Mouse (Mus musculus) forebrain, embryonic 11.5 days (tissue): ENCODE measurements around the gene Pparg. TPM values are rescaled to one million over a fixed set of nuclear protein-coding genes. Genes with fewer than 3 reads are reported as not detected.

Experiments
- ATAC-seq: fragments of 200-750 bp; cut with Nextera tagmentation; replicated peaks from 2 replicates; pipeline ENCODE4 v1.8.0; 2017; ENCODE audit warnings: moderate TSS enrichment; ENCODE audit not compliant: low FRiP score
- DNase-seq: peaks from one replicate; pipeline ENCODE4 v3.0.0-alpha.2; 2017; ENCODE audit warnings: low spot score
- H3K27ac ChIP-seq: fragments of 300-500 bp; sonication (generic); 2 replicates; pipeline ENCODE4 v1.5.1; 2014; ENCODE audit warnings: low read depth, low read length
- H3K27me3 ChIP-seq: fragments of 300-500 bp; sonication (generic); 2 replicates; pipeline ENCODE4 v1.6.1; 2014; ENCODE audit warnings: mild to moderate bottlenecking, low read length, mixed read lengths; ENCODE audit not compliant: control insufficient read depth, insufficient read depth
- H3K36me3 ChIP-seq: fragments of 300-500 bp; sonication (generic); 2 replicates; pipeline ENCODE4 v1.6.1; 2014; ENCODE audit warnings: mild to moderate bottlenecking, low read length, moderate library complexity, mixed read lengths; ENCODE audit not compliant: control insufficient read depth, insufficient read depth
- H3K4me1 ChIP-seq: fragments of 300-500 bp; sonication (generic); replicated peaks from 2 replicates; pipeline ENCODE4 v1.6.1; 2014; ENCODE audit warnings: low read length, mixed read lengths; ENCODE audit not compliant: control insufficient read depth, insufficient read depth
- H3K4me2 ChIP-seq: fragments of 300-500 bp; sonication (generic); 2 replicates; pipeline ENCODE4 v1.6.1; 2014; ENCODE audit warnings: low read depth, mild to moderate bottlenecking, low read length, moderate library complexity, mixed read lengths; ENCODE audit not compliant: severe bottlenecking
- H3K4me3 ChIP-seq: fragments of 300-500 bp; sonication (generic); 2 replicates; pipeline ENCODE4 v1.5.1; 2014; ENCODE audit warnings: low read depth, low read length
- H3K9ac ChIP-seq: fragments of 300-500 bp; sonication (generic); 2 replicates; pipeline ENCODE4 v1.6.1; 2014; ENCODE audit warnings: low read length
- H3K9me3 ChIP-seq: fragments of 300-500 bp; sonication (generic); 2 replicates; pipeline ENCODE4 v1.6.1; 2016; ENCODE audit warnings: low read length, mixed read lengths; ENCODE audit not compliant: control insufficient read depth
- WGBS: fragments of 180-500 bp; shearing (Covaris S2); extraction: QIAGEN DNeasy Blood & Tissue Kit; methylation state at CpG from one replicate; pipeline ENCODE4 v1.1.7; 2014; 5-methylcytosine and 5-hydroxymethylcytosine counted together
- polyA plus RNA-seq: library from polyadenylated mRNA; unstranded; fragments of >200 nt; fragmentation: Nextera tagmentation; extraction: Ambion mirVana; gene quantifications from 2 replicates; pipeline ENCODE4 v1.2.1, GENCODE M21; 2014

The Pparg gene
- 0.43 TPM in 1 of 2 replicates, not detected in the other for polyA plus RNA-seq

- H3K27ac ChIP-seq, result no peak within 1 kb of the TSS
- H3K4me1 ChIP-seq, result peaks cover 5% of the 10 kb centered on the region; the same call in 1 of the 2 replicates
- under 1% methylated on average over 70 of the region's 76 CpGs for WGBS
- peaks cover 4% of the 10 kb centered on the region; the same call in 1 of the 2 replicates for H3K9me3 ChIP-seq
- peak within 1 kb of the TSS; percentile 40; the same call in 1 of the 2 replicates for H3K9ac ChIP-seq
- H3K27me3 ChIP-seq, result peaks cover 21% of the 10 kb centered on the region
- H3K4me2 ChIP-seq, result peak within 1 kb of the TSS; percentile 99
- DNase-seq, result peak; percentile 71
- H3K4me3 ChIP-seq, result peak within 1 kb of the TSS; percentile 51
- ATAC-seq, result peak; percentile 73
- no peaks in the 10 kb centered on the region for H3K36me3 ChIP-seq
Observed at GRCm38 (mm10) chr6:115360776-115361605, at the start of gene Pparg. Pparg (plus strand) TSS chr6:115360951.

- H3K36me3 ChIP-seq, result no peaks in the 10 kb centered on the region
- H3K27ac ChIP-seq, result no peak overlapping the region
- 71% methylated on average over 12 of the region's 12 CpGs for WGBS
- no peaks in the 10 kb centered on the region for H3K27me3 ChIP-seq
- ATAC-seq (no peak), DNase-seq (no peak)
- H3K9ac ChIP-seq, result no peak overlapping the region
- H3K4me1 ChIP-seq, result no peaks in the 10 kb centered on the region
- no peak overlapping the region for H3K4me3 ChIP-seq
- H3K4me2 ChIP-seq, result 0 out of 2 replicates have a peak overlapping the region, but pooled peaks have one; percentile 3
- no peaks in the 10 kb centered on the region for H3K9me3 ChIP-seq
Observed at GRCm38 (mm10) chr6:115312780-115313179, 48.0 kb upstream of the Pparg start.

- H3K4me3 ChIP-seq, result no peak overlapping the region
- 75% methylated on average over 9 of the region's 9 CpGs for WGBS
- no peaks in the 10 kb centered on the region for H3K9me3 ChIP-seq
- H3K27me3 ChIP-seq, result no peaks in the 10 kb centered on the region
- ATAC-seq (no peak), DNase-seq (no peak)
- H3K4me2 ChIP-seq, result no peak overlapping the region
- H3K9ac ChIP-seq, result no peak overlapping the region
- no peaks in the 10 kb centered on the region for H3K36me3 ChIP-seq
- no peak overlapping the region for H3K27ac ChIP-seq
- H3K4me1 ChIP-seq, result no peaks in the 10 kb centered on the region
Observed at GRCm38 (mm10) chr6:115313235-115313738, 47.5 kb upstream of the Pparg start.

- no peaks in the 10 kb centered on the region for H3K4me1 ChIP-seq
- WGBS, result 88% methylated on average over 7 of the region's 7 CpGs
Observed at GRCm38 (mm10) chr6:115313910-115314309, 46.8 kb upstream of the Pparg start.

GRCm38 (mm10) chr6:115315770-115316169 is 45.0 kb upstream of the Pparg start:
- no peaks in the 10 kb centered on the region for H3K36me3 ChIP-seq
- DNase-seq, result no peak
- 91% methylated on average over 4 of the region's 4 CpGs for WGBS

More at GRCm38 (mm10) chr6:115313910-115314309, 46.8 kb upstream of the Pparg start:
- no peaks in the 10 kb centered on the region for H3K27me3 ChIP-seq
- H3K27ac ChIP-seq, result no peak overlapping the region
- no peaks in the 10 kb centered on the region for H3K9me3 ChIP-seq
- H3K9ac ChIP-seq, result no peak overlapping the region
- no peak for DNase-seq
- ATAC-seq, result no peak
- no peak overlapping the region for H3K4me3 ChIP-seq
- no peaks in the 10 kb centered on the region for H3K36me3 ChIP-seq
- H3K4me2 ChIP-seq, result no peak overlapping the region

GRCm38 (mm10) chr6:115316811-115317221 is 43.9 kb upstream of the Pparg start:
- H3K9ac ChIP-seq, result no peak overlapping the region
- no peak for ATAC-seq
- H3K36me3 ChIP-seq, result no peaks in the 10 kb centered on the region
- 86% methylated on average over 11 of the region's 11 CpGs for WGBS
- H3K4me2 ChIP-seq, result no peak overlapping the region
- DNase-seq, result no peak
- H3K27ac ChIP-seq, result no peak overlapping the region
- H3K27me3 ChIP-seq, result no peaks in the 10 kb centered on the region
- no peaks in the 10 kb centered on the region for H3K4me1 ChIP-seq
- H3K4me3 ChIP-seq, result no peak overlapping the region
- no peaks in the 10 kb centered on the region for H3K9me3 ChIP-seq

More at GRCm38 (mm10) chr6:115315770-115316169, 45.0 kb upstream of the Pparg start:
- H3K9ac ChIP-seq, result no peak overlapping the region
- H3K9me3 ChIP-seq, result no peaks in the 10 kb centered on the region
- no peaks in the 10 kb centered on the region for H3K27me3 ChIP-seq
- no peak overlapping the region for H3K4me3 ChIP-seq
- H3K4me1 ChIP-seq, result no peaks in the 10 kb centered on the region
- no peak overlapping the region for H3K4me2 ChIP-seq
- no peak overlapping the region for H3K27ac ChIP-seq
- ATAC-seq, result no peak

- ATAC-seq, result no peak
- DNase-seq, result no peak
- no peaks in the 10 kb centered on the region for H3K27me3 ChIP-seq
- H3K4me2 ChIP-seq, result no peak overlapping the region
- H3K36me3 ChIP-seq, result no peaks in the 10 kb centered on the region
- H3K4me3 ChIP-seq, result no peak overlapping the region
- no peaks in the 10 kb centered on the region; the same call in 1 of the 2 replicates for H3K4me1 ChIP-seq
- no peak overlapping the region for H3K9ac ChIP-seq
- no peak overlapping the region for H3K27ac ChIP-seq
- H3K9me3 ChIP-seq, result no peaks in the 10 kb centered on the region
- 91% methylated on average over 6 of the region's 6 CpGs for WGBS
Observed at GRCm38 (mm10) chr6:115318811-115319210, 41.9 kb upstream of the Pparg start.

- Histone ChIP-seq H3K36me3 (no peaks in the 10 kb centered on the region), H3K4me3 (no peak overlapping the region), H3K9me3 (no peaks in the 10 kb centered on the region), H3K9ac (no peak overlapping the region), H3K27me3 (no peaks in the 10 kb centered on the region), H3K4me1 (no peaks in the 10 kb centered on the region; the same call in 1 of the 2 replicates), H3K27ac (no peak overlapping the region), H3K4me2 (no peak overlapping the region)
- DNase-seq (no peak), ATAC-seq (no peak)
- 89% methylated on average over 4 of the region's 4 CpGs for WGBS
Observed at GRCm38 (mm10) chr6:115319686-115320085, 41.1 kb upstream of the Pparg start.
